Mouse (Mus musculus) left cerebral cortex, postnatal 14 days (tissue): ENCODE results near the gene Iqcd. TPM values are rescaled to one million over a fixed set of nuclear protein-coding genes. Genes with fewer than 3 reads are reported as not detected.

ENCODE experiments used
- DNase-seq, 2 experiments: peaks; one replicate each; pipeline ENCODE4 v3.0.0; 2021 to 2022; ENCODE audit warnings: low spot score in 2 of 2, mixed read lengths in 1 of 2
- intact Hi-C: fragments of 180-260 bp; cut with DNase I; formaldehyde crosslinking; loops from one replicate; pipeline ENCODE4 v1.15.1; 2025
- total RNA-seq, 2 experiments: library from RNA; stranded (reverse); gene quantifications; 2 replicates each; pipeline ENCODE4 v1.2.3; 2021

The Iqcd gene
- total RNA-seq, 2 experiments from 2014 or later = 0.22 to 0.59 TPM

GRCm38 (mm10) chr5:120594485-120594884 lies 5.7 kb downstream of the Iqcd start:
- no peak for DNase-seq
- intact Hi-C loops = no loop called here

GRCm38 (mm10) chr5:120599625-120600024 lies 10.8 kb downstream of the Iqcd start:
- DNase-seq = no peak
- intact Hi-C loops = loop anchor here (5.0 to 10.0 kb wide), 2 partner anchors 77 to 445 kb away; no protein-coding TSS in a partner anchor

GRCm38 (mm10) chr5:120600946-120601668 lies 12.3 kb downstream of the Iqcd start:
- DNase-seq = no peak
- intact Hi-C loops = loop anchor here (5.0 to 10.0 kb wide), 2 partner anchors 79 to 446 kb away; no protein-coding TSS in a partner anchor

- DNase-seq = no peak
- intact Hi-C loops = loop anchor here (5.0 to 10.0 kb wide), 2 partner anchors 80 to 447 kb away; no protein-coding TSS in a partner anchor
Observed at GRCm38 (mm10) chr5:120602210-120602609, 13.4 kb downstream of the Iqcd start.

- DNase-seq = no peak
- intact Hi-C loops = loop anchor here (5.0 to 10.0 kb wide), 2 partner anchors 81 to 449 kb away; no protein-coding TSS in a partner anchor
Observed at GRCm38 (mm10) chr5:120603515-120603914, 14.7 kb downstream of the Iqcd start.

- intact Hi-C loops = loop anchor here (1.0 to 10.0 kb wide), 3 partner anchors 83 to 450 kb away; no protein-coding TSS in a partner anchor
Observed at GRCm38 (mm10) chr5:120604839-120605238, 16.0 kb downstream of the Iqcd start.

GRCm38 (mm10) chr5:120605241-120605661 lies 16.4 kb downstream of the Iqcd start:
- intact Hi-C loops = loop anchor here (1.0 to 10.0 kb wide), 2 partner anchors 100 to 450 kb away; no protein-coding TSS in a partner anchor
- DNase-seq = no peak

More at GRCm38 (mm10) chr5:120604839-120605238, 16.0 kb downstream of the Iqcd start:
- DNase-seq = peak; percentile 82 to 90

GRCm38 (mm10) chr5:120605688-120606087 lies 16.9 kb downstream of the Iqcd start:
- intact Hi-C loops = loop anchor here (1.0 to 10.0 kb wide), 2 partner anchors 100 to 451 kb away; no protein-coding TSS in a partner anchor
- DNase-seq = peak; percentile 93 to 94

GRCm38 (mm10) chr5:120606590-120607200 lies 17.9 kb downstream of the Iqcd start:
- DNase-seq = no peak
- intact Hi-C loops = loop anchor here (10.0 kb wide), 1 partner anchor 452 kb away; no protein-coding TSS in a partner anchor

- intact Hi-C loops = loop anchor here (10.0 kb wide), 1 partner anchor 453 kb away; no protein-coding TSS in a partner anchor
- no peak for DNase-seq
Observed at GRCm38 (mm10) chr5:120607335-120607734, 18.5 kb downstream of the Iqcd start.

- intact Hi-C loops = loop anchor here (10.0 kb wide), 1 partner anchor 455 kb away; no protein-coding TSS in a partner anchor
- DNase-seq = no peak
Observed at GRCm38 (mm10) chr5:120609246-120609775, 20.5 kb downstream of the Iqcd start.

GRCm38 (mm10) chr5:120610906-120611305 lies 22.1 kb downstream of the Iqcd start:
- intact Hi-C loops = no loop called here
- DNase-seq = no peak

- no peak for DNase-seq
- intact Hi-C loops = no loop called here
Observed at GRCm38 (mm10) chr5:120611416-120611815, 22.6 kb downstream of the Iqcd start.

- DNase-seq = peak; percentile 98 to 99
- intact Hi-C loops = no loop called here
Observed at GRCm38 (mm10) chr5:120612442-120612821, 23.6 kb downstream of the Iqcd start, which contains the start of the genes Rita1 and Ddx54. Gene Rita1 (minus strand): TSS chr5:120612589. Gene Ddx54 (plus strand): TSS chr5:120612739.

- intact Hi-C loops = no loop called here
Observed at GRCm38 (mm10) chr5:120612822-120613604, 24.2 kb downstream of the Iqcd start.

GRCm38 (mm10) chr5:120615903-120616302 lies 27.1 kb downstream of the Iqcd start:
- intact Hi-C loops = no loop called here
- DNase-seq = peak in 1 of 2 experiments; percentile 75

More at GRCm38 (mm10) chr5:120612822-120613604, 24.2 kb downstream of the Iqcd start:
- peak; percentile 100 for DNase-seq

GRCm38 (mm10) chr5:120618778-120619177 lies 30.0 kb downstream of the Iqcd start:
- intact Hi-C loops = loop anchor here (1.0 kb wide), 1 partner anchor 55 kb away; no protein-coding TSS in a partner anchor
- no peak for DNase-seq

GRCm38 (mm10) chr5:120619201-120619600 lies 30.4 kb downstream of the Iqcd start:
- peak; percentile 49 to 75 for DNase-seq
- intact Hi-C loops = loop anchor here (1.0 kb wide), 1 partner anchor 54 kb away; no protein-coding TSS in a partner anchor
